In the genomic region with DNA sequence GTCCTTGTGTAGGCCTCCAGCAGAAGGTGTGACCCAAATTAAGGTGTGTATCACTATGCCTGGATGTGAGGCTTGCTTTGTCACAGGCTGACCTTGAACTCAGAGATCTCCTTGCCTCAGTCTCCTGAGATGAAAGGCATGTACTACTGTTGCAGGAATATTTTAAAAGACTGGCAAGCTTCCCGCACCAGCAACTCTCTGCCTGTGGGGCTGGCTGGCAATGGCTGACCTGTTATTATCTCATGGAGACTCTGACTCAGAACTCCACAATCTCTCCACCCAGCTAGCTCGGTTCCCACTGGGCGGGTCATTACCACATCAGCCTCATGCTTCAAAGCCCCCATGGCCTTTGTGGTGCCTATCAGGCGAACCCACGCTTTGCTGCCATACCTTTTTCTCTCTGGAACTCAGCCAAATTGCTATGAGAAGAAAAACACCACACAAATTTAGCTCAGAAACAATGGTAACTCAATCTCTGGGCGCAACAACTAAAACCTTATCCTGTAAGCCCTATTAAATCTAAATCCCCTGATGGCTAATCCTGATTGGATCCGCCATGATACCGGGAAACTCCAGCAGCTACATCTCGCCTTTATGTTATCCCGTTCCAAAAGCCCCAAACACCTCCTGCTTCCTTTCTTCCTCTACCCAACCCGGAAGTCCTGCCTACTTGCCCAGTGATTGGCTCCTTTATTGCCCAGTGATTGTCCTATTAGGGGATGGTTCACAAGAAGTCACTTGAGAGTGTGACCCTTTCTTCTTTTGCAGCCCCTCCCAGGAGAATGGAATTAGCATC, we compare ENCODE assay signal across 12 mouse cellular contexts. TPM values are rescaled to one million over a fixed set of nuclear protein-coding genes. Genes with fewer than 3 reads are reported as not detected.
DNase-seq lines count a peak whose midpoint lies in the region; ATAC-seq and TF ChIP-seq lines count a peak whose summit lies in the region.
"Had no signal": no experiment of that assay in that cellular context is flagged by ENCODE, and none has a peak within 500 bp of the region (broad histone marks: within the 10 kb centered on the region; RNA-seq: fewer than 3 reads in every experiment).

No protein-coding gene starts in this region.

- peak overlapping the region; percentile 29 for H3K4me3 ChIP-seq in hindbrain, embryonic 10.5 days
- no peak overlapping the region for H3K4me3 ChIP-seq in hindbrain, postnatal 0 days (ENCODE audit: low read length)
- H3K4me3 ChIP-seq: forebrain, embryonic 15.5 days; heart, adult 2 months had no signal

- ATAC-seq in hindbrain, postnatal 0 days, result no peak
- ATAC-seq in common myeloid progenitor, adult 5-6 weeks (replicated peaks; ENCODE audit: low read depth, poor library complexity, severe bottlenecking), result peak; percentile 62; the same call in 1 of the 2 replicates
- ATAC-seq in megakaryocyte-erythroid progenitor cell, adult 5-6 weeks (replicated peaks; ENCODE audit: low FRiP score, low TSS enrichment, poor library complexity, severe bottlenecking), result peak; percentile 81
- ATAC-seq: forebrain, embryonic 15.5 days had no signal

- H3K9me3 ChIP-seq in hindbrain, embryonic 10.5 days, result no peaks in the 10 kb centered on the region; the same call in 1 of the 2 replicates
- 0 out of 2 replicates have a peak, but pooled peaks cover 5% of the 10 kb centered on the region for H3K9me3 ChIP-seq in hindbrain, postnatal 0 days (ENCODE audit: low read length)
- H3K9me3 ChIP-seq: forebrain, embryonic 15.5 days had no signal

- H3K4me1 ChIP-seq in hindbrain, embryonic 10.5 days (replicated peaks), result 0 out of 2 replicates have a peak, but pooled peaks cover 4% of the 10 kb centered on the region
- H3K4me1 ChIP-seq in hindbrain, postnatal 0 days (ENCODE audit: insufficient read depth, low read length), result no peaks in the 10 kb centered on the region
- H3K4me1 ChIP-seq: forebrain, embryonic 15.5 days had no signal

- no peaks in the 10 kb centered on the region for H3K27me3 ChIP-seq in hindbrain, embryonic 10.5 days (ENCODE audit: insufficient read depth, poor library complexity, severe bottlenecking)
- H3K27me3 ChIP-seq in hindbrain, postnatal 0 days (ENCODE audit: insufficient read depth, low read length), result no peaks in the 10 kb centered on the region
- H3K27me3 ChIP-seq: forebrain, embryonic 15.5 days had no signal

- H3K27ac ChIP-seq in hindbrain, embryonic 10.5 days, result peak overlapping the region; percentile 68
- no peak overlapping the region for H3K27ac ChIP-seq in hindbrain, postnatal 0 days
- H3K27ac ChIP-seq: forebrain, embryonic 15.5 days; heart, adult 2 months had no signal

- no peak overlapping the region for H3K4me2 ChIP-seq in hindbrain, postnatal 0 days (ENCODE audit: low read depth, low read length)
- H3K4me2 ChIP-seq: forebrain, embryonic 15.5 days; lung, embryonic 14.5 days had no signal

- peak; percentile 9 for DNase-seq in hindbrain, embryonic 10.5 days (ENCODE audit: low spot score)
- no peak for DNase-seq in hindbrain, postnatal 0 days (ENCODE audit: low spot score)
- DNase-seq in ES-CJ7 (ENCODE audit: low read depth, low spot score), result peak; percentile 99
- no peak for DNase-seq in spleen, postnatal 4 days (ENCODE audit: low spot score in 2 of 2)
- DNase-seq in right cerebral cortex, postnatal 10 days (ENCODE audit: low spot score in 2 of 2), result no peak
- no peak for DNase-seq in thymus, adult 18-20 months
- DNase-seq: heart, adult 2 months; kidney, adult 18-20 months; lung, embryonic 14.5 days had no signal

- no peaks in the 10 kb centered on the region for H3K36me3 ChIP-seq in hindbrain, embryonic 10.5 days
- no peaks in the 10 kb centered on the region for H3K36me3 ChIP-seq in hindbrain, postnatal 0 days (ENCODE audit: insufficient read depth, low read length)
- H3K36me3 ChIP-seq: forebrain, embryonic 15.5 days had no signal

- no peak for TF ChIP-seq CTCF in hindbrain, postnatal 0 days (IDR thresholded peaks at IDR 0.05; ENCODE audit: low read depth)

- 59% methylated on average over 11 of the region's 11 CpGs for WGBS in hindbrain, embryonic 10.5 days
- WGBS in hindbrain, postnatal 0 days, result 55% methylated on average over 11 of the region's 11 CpGs

- no peak overlapping the region for H3K9ac ChIP-seq in hindbrain, postnatal 0 days (replicated peaks; ENCODE audit: low read length)
- H3K9ac ChIP-seq: forebrain, embryonic 15.5 days; lung, embryonic 14.5 days had no signal

RNA-seq across cellular contexts. Expression of gene Raf1, which starts 8.6 kb away (rescaled TPM):
- 116 and 135 TPM in 2 replicates for polyA plus RNA-seq in hindbrain, embryonic 10.5 days (2016; fragmentation: Nextera tagmentation; extraction: Ambion mirVana)
- 204 and 218 TPM in 2 replicates for total RNA-seq in hindbrain, postnatal 0 days (2014; rRNA removed)
- polyA plus RNA-seq in hindbrain, postnatal 0 days (2015; fragmentation: Nextera tagmentation; extraction: Ambion mirVana), result 86.1 and 90.5 TPM in 2 replicates
- total RNA-seq in common myeloid progenitor, adult 5-6 weeks (2017), result 68.9 and 70.8 TPM in 2 replicates
- 112 and 136 TPM in 2 replicates for total RNA-seq in megakaryocyte-erythroid progenitor cell, adult 5-6 weeks (2014; fragmentation: Nextera tagmentation)
- total RNA-seq in megakaryocyte-erythroid progenitor cell, adult 5-6 weeks (2017), result 68.6 and 77.5 TPM in 2 replicates

Comparison
In these comparisons a context has a peak if more than half of its experiments do, and no peak if none do; other contexts are left out.
1. DNase-seq: peak in hindbrain, embryonic 10.5 days (single experiment) and ES-CJ7 (single experiment); none in hindbrain, postnatal 0 days (single experiment), spleen, postnatal 4 days (0 of 2), right cerebral cortex, postnatal 10 days (0 of 2) and thymus, adult 18-20 months (0 of 2).